Mouse (Mus musculus) embryonic fibroblast, embryonic 13.5 days (primary cell): Measurements from ENCODE around the gene Ccdc155.

ENCODE experiments used
- CTCF ChIP-seq: IDR thresholded peaks from 2 replicates; pipeline ENCODE4 v1.5.1; 2011; ENCODE audit warnings: mild to moderate bottlenecking, control low read depth, low read length, moderate library complexity, borderline replicate concordance; ENCODE audit not compliant: insufficient read depth
- POLR2A ChIP-seq: IDR thresholded peaks from 2 replicates; pipeline ENCODE4 v1.6.1; 2011; ENCODE audit warnings: low read depth, mild to moderate bottlenecking, control low read depth, low read length, moderate library complexity

DNA sequence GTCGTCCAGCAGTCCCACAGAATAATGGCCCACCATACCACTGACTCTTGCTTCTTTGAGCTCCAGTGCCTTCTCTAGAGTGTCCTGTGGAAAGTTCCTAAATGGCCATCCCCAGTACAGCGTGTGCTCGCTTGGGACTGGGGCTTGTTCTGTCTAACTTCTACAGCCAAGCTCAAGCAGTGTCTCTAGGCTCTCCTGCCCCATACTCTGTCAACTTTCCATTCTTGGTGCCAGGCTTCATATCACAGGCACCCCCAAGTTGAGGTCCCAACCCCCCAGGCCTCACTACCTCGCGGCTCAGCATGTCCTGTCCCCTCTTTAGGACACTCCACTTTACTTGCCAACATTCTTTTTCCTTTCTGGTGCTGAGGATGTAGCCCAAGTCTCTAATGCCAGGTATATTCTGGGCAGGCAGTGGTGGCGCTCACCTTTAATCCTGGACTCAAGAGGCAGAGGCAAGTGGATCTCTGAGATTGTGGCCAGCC, 44.3 kb downstream of the Ccdc155 start:
- no peak for TF ChIP-seq POLR2A
- no peak for TF ChIP-seq CTCF
